Mouse (Mus musculus): ENCODE data around the gene Cdh12. TPM values are rescaled to one million over a fixed set of nuclear protein-coding genes. Genes with fewer than 3 reads are reported as not detected.
"Not testable (repeated sequence)": the region's sequence is repeated elsewhere in the genome, so short reads cannot be mapped to it uniquely, and the experiment has no call there.

Gene Cdh12
- polyA plus RNA-seq, 1 experiment, result not detected

GRCm38 (mm10) chr15:21315457-21315856 is 866.4 kb downstream of the Cdh12 start:
- Histone ChIP-seq H3K4me1 (no peaks in the 10 kb centered on the region), H3K9me3 (no peaks in the 10 kb centered on the region), H3K36me3 (replicated peaks; ENCODE audit: low read length) (no peaks in the 10 kb centered on the region), H3K27me3 (replicated peaks) (no peaks in the 10 kb centered on the region), H3K4me3 (replicated peaks) (no peak overlapping the region)
- no peak for TF ChIP-seq FLI1 (IDR thresholded peaks at IDR 0.05; ENCODE audit: low read length)
- TF ChIP-seq GATA1 (IDR thresholded peaks at IDR 0.05; ENCODE audit: borderline replicate concordance, low read length), result no peak

- Histone ChIP-seq H3K4me1 (no peaks in the 10 kb centered on the region), H3K4me3 (replicated peaks) (no peak overlapping the region), H3K27me3 (replicated peaks) (no peaks in the 10 kb centered on the region), H3K9me3 (no peaks in the 10 kb centered on the region), H3K36me3 (replicated peaks; ENCODE audit: low read length) (no peaks in the 10 kb centered on the region)
- TF ChIP-seq GATA1 (IDR thresholded peaks at IDR 0.05; ENCODE audit: borderline replicate concordance, low read length) (no peak), FLI1 (IDR thresholded peaks at IDR 0.05; ENCODE audit: low read length) (no peak)
Measured at GRCm38 (mm10) chr15:21343853-21344252, 894.8 kb downstream of the Cdh12 start.

DNA sequence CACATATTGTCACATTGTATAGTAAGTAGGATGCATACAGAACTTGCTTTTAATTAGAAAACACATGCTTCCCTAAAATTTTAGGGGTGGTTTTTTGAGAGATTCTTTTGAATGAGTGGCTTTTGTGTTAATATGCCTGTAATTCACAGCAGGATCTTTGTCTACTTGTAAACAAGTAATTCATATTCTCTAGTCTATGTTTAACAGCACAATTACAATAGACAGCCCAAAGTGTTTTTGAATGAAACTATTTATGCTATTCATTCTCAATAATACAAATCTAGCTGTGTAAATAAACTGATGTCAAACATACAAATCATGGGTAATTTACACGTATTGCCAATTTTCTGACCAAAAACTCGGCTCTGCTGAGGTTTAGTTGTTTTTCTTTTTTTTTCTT is 895.3 kb downstream of the Cdh12 start:
- Histone ChIP-seq H3K36me3 (replicated peaks; ENCODE audit: low read length) (no peaks in the 10 kb centered on the region), H3K27me3 (replicated peaks) (no peaks in the 10 kb centered on the region), H3K4me1 (no peaks in the 10 kb centered on the region), H3K9me3 (no peaks in the 10 kb centered on the region), H3K4me3 (replicated peaks) (no peak overlapping the region)
- TF ChIP-seq FLI1 (IDR thresholded peaks at IDR 0.05; ENCODE audit: low read length), result no peak
- TF ChIP-seq GATA1 (IDR thresholded peaks at IDR 0.05; ENCODE audit: borderline replicate concordance, low read length), result no peak

DNA sequence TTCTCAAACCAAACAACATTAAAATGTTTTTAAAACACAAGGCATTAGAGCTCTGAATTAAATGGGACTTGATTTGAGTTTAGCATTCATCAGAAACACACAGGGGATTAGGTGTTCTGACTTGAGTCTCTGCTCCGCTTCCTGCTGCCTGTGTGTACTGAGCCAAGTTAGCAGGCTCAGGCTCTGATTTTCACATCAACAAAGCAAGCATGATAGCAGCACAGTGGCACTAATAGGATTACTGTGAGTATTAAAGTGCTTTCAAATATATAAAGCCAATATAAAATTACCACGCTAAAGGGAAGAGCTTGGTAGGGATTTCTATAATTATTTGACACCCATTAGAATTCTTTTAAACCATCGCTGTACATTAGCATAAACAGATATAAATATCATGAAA is 895.7 kb downstream of the Cdh12 start:
- no peak for TF ChIP-seq FLI1 (IDR thresholded peaks at IDR 0.05; ENCODE audit: low read length)
- TF ChIP-seq GATA1 (IDR thresholded peaks at IDR 0.05; ENCODE audit: borderline replicate concordance, low read length), result no peak

DNA sequence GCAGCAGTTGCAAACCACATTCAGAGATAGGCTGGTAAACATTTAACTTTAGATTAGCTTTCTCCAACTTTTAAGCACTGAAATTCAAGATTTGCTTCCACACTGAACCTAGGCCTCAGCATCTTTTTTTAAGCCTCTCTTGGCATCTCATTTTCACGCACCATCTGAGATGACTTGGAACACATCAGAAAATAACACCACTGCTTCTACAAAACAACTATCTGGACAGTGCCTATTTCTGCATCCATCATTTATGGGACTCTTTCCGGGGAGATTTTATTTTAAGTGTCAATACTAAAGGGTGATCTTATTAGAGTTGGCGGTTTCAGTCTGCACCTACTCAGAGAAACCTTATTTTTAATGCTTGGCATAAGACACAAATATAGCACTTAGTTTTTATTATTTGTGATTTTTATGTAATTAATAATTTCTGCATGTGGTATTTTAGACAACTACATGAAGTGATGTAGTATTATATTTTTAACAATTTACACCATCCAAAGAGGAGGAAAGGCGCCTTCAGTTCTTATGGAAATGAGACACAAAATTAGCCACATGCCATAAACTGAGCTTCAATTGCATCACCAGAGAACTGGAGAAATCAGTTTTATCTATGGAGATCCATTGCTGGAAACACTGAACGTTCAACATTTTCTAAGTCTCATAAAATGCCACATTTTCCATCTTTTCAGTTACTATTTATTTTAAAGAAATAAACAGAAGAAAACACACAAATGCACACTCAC is 906.5 kb downstream of the Cdh12 start:
- no peak for TF ChIP-seq GATA1 (IDR thresholded peaks at IDR 0.05; ENCODE audit: borderline replicate concordance, low read length)
- TF ChIP-seq FLI1 (IDR thresholded peaks at IDR 0.05; ENCODE audit: low read length), result no peak
- Histone ChIP-seq H3K36me3 (replicated peaks; ENCODE audit: low read length) (no peaks in the 10 kb centered on the region), H3K4me1 (no peaks in the 10 kb centered on the region), H3K27me3 (replicated peaks) (no peaks in the 10 kb centered on the region), H3K4me3 (replicated peaks) (no peak overlapping the region), H3K9me3 (no peaks in the 10 kb centered on the region)

More for the DNA sequence above, 895.7 kb downstream of the Cdh12 start:
- no peaks in the 10 kb centered on the region for H3K4me1 ChIP-seq
- no peaks in the 10 kb centered on the region for H3K36me3 ChIP-seq (replicated peaks; ENCODE audit: low read length)
- no peaks in the 10 kb centered on the region for H3K27me3 ChIP-seq (replicated peaks)
- H3K9me3 ChIP-seq, result no peaks in the 10 kb centered on the region
- no peak overlapping the region for H3K4me3 ChIP-seq (replicated peaks)

DNA sequence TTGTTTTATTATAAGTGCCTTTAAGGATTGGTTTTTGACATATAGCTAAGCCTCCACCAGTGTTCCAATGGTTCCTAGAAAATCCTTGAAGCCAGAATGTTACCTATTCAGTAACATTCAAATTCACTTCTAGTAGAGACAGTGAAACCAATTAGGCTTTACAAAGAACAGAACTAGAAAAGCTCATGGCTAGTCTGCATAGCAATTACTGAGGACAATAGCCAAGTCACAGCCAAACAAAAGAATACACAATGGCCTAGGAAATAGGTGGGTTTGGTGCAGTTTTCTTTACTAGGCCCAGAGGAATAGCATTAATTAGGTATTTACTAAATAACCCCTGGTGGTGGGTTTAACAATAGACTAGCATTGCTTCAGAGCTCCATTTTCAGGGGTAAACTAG is 917.3 kb downstream of the Cdh12 start:
- H3K27me3 ChIP-seq (replicated peaks), result no peaks in the 10 kb centered on the region
- no peak overlapping the region for H3K4me3 ChIP-seq (replicated peaks)
- H3K4me1 ChIP-seq, result no peaks in the 10 kb centered on the region
- no peaks in the 10 kb centered on the region for H3K36me3 ChIP-seq (replicated peaks; ENCODE audit: low read length)
- H3K9me3 ChIP-seq, result no peaks in the 10 kb centered on the region
- TF ChIP-seq GATA1 (IDR thresholded peaks at IDR 0.05; ENCODE audit: borderline replicate concordance, low read length) (no peak), FLI1 (IDR thresholded peaks at IDR 0.05; ENCODE audit: low read length) (no peak)

- Histone ChIP-seq H3K9me3 (no peaks in the 10 kb centered on the region), H3K4me1 (no peaks in the 10 kb centered on the region), H3K36me3 (replicated peaks; ENCODE audit: low read length) (no peaks in the 10 kb centered on the region), H3K27me3 (replicated peaks) (no peaks in the 10 kb centered on the region), H3K4me3 (replicated peaks) (no peak overlapping the region)
- TF ChIP-seq FLI1 (IDR thresholded peaks at IDR 0.05; ENCODE audit: low read length) (no peak), GATA1 (IDR thresholded peaks at IDR 0.05; ENCODE audit: borderline replicate concordance, low read length) (no peak)
Measured at GRCm38 (mm10) chr15:21375460-21375859, 926.4 kb downstream of the Cdh12 start.

DNA sequence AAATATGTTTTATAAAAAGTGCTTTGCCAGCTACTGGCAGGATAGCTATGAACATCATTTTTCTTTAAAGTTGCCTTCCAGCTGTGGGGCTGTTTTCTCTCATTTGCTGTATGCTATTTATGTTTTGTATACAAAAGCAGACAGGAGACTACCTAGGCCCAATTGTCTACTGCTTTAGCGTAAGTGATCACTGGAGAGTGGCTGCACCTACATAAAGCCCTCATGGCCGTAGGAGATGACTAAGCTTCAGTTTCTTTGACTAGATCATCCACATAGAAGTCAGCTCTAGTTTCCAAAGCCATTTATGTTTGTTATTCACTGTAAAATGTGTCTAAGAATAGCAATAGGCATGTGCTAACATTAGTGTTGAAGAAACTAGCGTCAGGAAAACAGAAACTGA is 926.8 kb downstream of the Cdh12 start:
- TF ChIP-seq FLI1 (IDR thresholded peaks at IDR 0.05; ENCODE audit: low read length) (no peak), GATA1 (IDR thresholded peaks at IDR 0.05; ENCODE audit: borderline replicate concordance, low read length) (no peak)
- Histone ChIP-seq H3K27me3 (replicated peaks) (no peaks in the 10 kb centered on the region), H3K4me3 (replicated peaks) (no peak overlapping the region), H3K9me3 (no peaks in the 10 kb centered on the region), H3K36me3 (replicated peaks; ENCODE audit: low read length) (no peaks in the 10 kb centered on the region), H3K4me1 (no peaks in the 10 kb centered on the region)

DNA sequence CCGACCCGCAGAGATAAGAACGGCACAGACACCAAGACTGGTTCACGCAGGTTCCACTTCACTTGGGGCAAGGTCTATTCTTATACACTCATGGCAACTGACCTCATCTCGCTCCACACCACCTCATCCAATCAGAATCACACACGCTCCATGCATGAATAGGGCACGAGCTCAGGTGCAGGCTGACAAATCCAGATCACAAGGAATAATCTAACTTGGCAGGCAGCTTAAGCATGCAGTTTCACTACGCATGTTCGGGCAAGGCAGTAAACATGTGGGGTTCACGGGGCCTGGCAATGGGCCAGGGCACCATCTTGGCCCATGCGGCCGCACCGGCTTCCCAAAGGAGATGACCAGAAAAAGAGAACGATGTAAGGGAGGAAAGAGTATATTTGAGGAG is 942.4 kb downstream of the Cdh12 start:
- H3K27me3 ChIP-seq (replicated peaks); H3K4me3 ChIP-seq (replicated peaks); H3K4me1 ChIP-seq; H3K9me3 ChIP-seq; H3K36me3 ChIP-seq (replicated peaks; ENCODE audit: low read length): not testable (repeated sequence)

GRCm38 (mm10) chr15:21393080-21393479 is 944.0 kb downstream of the Cdh12 start:
- no peaks in the 10 kb centered on the region for H3K27me3 ChIP-seq (replicated peaks)
- H3K4me3 ChIP-seq (replicated peaks), result no peak overlapping the region
- H3K36me3 ChIP-seq (replicated peaks; ENCODE audit: low read length), result no peaks in the 10 kb centered on the region
- no peaks in the 10 kb centered on the region for H3K4me1 ChIP-seq
- no peaks in the 10 kb centered on the region for H3K9me3 ChIP-seq
- TF ChIP-seq GATA1 (IDR thresholded peaks at IDR 0.05; ENCODE audit: borderline replicate concordance, low read length) (no peak), FLI1 (IDR thresholded peaks at IDR 0.05; ENCODE audit: low read length) (no peak)

- Histone ChIP-seq H3K36me3 (replicated peaks; ENCODE audit: low read length) (no peaks in the 10 kb centered on the region), H3K9me3 (no peaks in the 10 kb centered on the region), H3K27me3 (replicated peaks) (no peaks in the 10 kb centered on the region), H3K4me1 (no peaks in the 10 kb centered on the region), H3K4me3 (replicated peaks) (no peak overlapping the region)
- TF ChIP-seq FLI1 (IDR thresholded peaks at IDR 0.05; ENCODE audit: low read length) (no peak), GATA1 (IDR thresholded peaks at IDR 0.05; ENCODE audit: borderline replicate concordance, low read length) (no peak)
Measured at GRCm38 (mm10) chr15:21405196-21405595, 956.1 kb downstream of the Cdh12 start.
